Mouse (Mus musculus): ENCODE data around the gene Ndst2. TPM values are rescaled to one million over a fixed set of nuclear protein-coding genes. Genes with fewer than 3 reads are reported as not detected.

The Ndst2 gene
- polyA plus RNA-seq, 1 experiment, result not detected

GRCm38 (mm10) chr14:20682498-20682897, 51.9 kb downstream of the Ndst2 start:
- H3K27ac ChIP-seq (ENCODE audit: insufficient read depth, low read depth, low read length), result no peak overlapping the region
- TF ChIP-seq POLR2A (IDR thresholded peaks at IDR 0.05; ENCODE audit: insufficient read depth, low read depth, low read length) (no peak), CTCF (IDR thresholded peaks at IDR 0.05; ENCODE audit: insufficient read depth, low read depth, low read length) (no peak)
- H3K4me1 ChIP-seq (ENCODE audit: control insufficient read depth, insufficient read depth, low read length), result peaks cover 7% of the 10 kb centered on the region; the same call in 1 of the 2 replicates
- no peak overlapping the region for H3K4me3 ChIP-seq (ENCODE audit: insufficient read depth, low read depth, low read length)
- WGBS, result 68% methylated on average over 3 of the region's 3 CpGs

GRCm38 (mm10) chr14:20681742-20682141, 52.6 kb downstream of the Ndst2 start:
- 92% methylated on average over 2 of the region's 2 CpGs for WGBS
- no peak for TF ChIP-seq POLR2A (IDR thresholded peaks at IDR 0.05; ENCODE audit: insufficient read depth, low read depth, low read length)
- no peak for TF ChIP-seq CTCF (IDR thresholded peaks at IDR 0.05; ENCODE audit: insufficient read depth, low read depth, low read length)
- Histone ChIP-seq H3K27ac (ENCODE audit: insufficient read depth, low read depth, low read length) (no peak overlapping the region), H3K4me1 (ENCODE audit: control insufficient read depth, insufficient read depth, low read length) (peaks cover 7% of the 10 kb centered on the region; the same call in 1 of the 2 replicates), H3K4me3 (ENCODE audit: insufficient read depth, low read depth, low read length) (no peak overlapping the region)

DNA sequence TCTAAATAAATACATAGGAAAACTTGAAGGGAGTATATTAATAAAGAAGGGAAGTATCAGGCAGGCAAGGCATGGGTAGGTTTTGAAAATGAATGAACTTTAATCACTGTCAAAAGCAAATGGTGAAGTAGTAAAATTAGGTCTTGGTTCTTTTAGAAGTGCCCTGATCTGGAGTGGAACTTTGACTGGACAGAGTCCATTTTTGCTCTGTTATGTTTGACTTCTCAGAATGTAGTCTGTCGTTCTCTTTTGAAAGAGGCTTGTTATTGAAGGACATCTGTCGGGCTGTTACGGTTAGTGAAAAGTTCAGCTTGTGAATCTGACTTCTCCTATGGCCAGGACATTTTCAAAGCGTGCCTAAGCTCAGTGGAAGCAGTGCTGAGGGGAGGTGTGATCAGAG, 56.5 kb downstream of the Ndst2 start:
- no peak for TF ChIP-seq POLR2A (IDR thresholded peaks at IDR 0.05; ENCODE audit: insufficient read depth, low read depth, low read length)
- TF ChIP-seq CTCF (IDR thresholded peaks at IDR 0.05; ENCODE audit: insufficient read depth, low read depth, low read length), result no peak
- H3K4me3 ChIP-seq (ENCODE audit: insufficient read depth, low read depth, low read length), result no peak overlapping the region
- WGBS, result 92% methylated on average over 4 of the region's 4 CpGs
- H3K27ac ChIP-seq (ENCODE audit: insufficient read depth, low read depth, low read length), result no peak overlapping the region
- H3K4me1 ChIP-seq (ENCODE audit: control insufficient read depth, insufficient read depth, low read length), result no peaks in the 10 kb centered on the region

DNA sequence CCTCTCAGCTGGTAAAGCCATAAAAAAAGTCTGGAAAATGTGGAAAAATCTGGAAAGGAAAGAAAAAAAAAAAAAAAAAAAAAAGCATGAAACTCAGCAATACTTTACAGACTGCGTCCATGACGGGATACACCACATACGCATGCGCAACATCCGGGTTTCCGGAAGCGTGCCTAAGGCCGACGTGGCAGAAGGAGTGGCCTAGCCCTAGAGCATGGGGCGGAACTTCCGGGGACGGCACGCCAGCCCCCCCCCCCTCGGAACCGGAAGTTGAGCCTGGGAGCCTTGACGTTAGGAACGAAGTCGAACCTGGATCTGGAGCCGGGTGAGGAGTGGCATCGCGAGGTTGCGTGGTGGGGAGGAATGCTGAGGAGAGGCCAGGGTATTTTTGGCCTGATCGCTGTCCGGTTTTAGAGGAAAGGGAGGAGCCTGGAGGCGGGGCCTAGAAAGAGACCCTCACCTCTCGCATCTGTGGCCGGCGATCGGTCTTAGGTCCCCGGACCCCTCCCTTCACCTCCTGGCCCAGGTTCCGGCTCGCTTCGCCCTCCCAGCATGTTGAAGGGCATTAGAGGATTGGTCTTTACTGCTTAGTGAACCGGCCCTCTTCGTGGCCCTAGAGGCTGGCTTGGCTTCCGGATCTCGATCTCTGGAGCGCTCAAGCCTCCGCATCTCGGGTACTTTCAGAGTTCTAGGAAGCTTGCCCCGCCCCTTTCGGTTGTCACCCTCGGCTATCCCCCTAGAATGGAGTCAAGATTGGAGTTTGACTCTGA, 60.1 kb downstream of the Ndst2 start, which contains the start of gene Sec24c:
Gene Sec24c (plus strand): TSS at position 245 of the 770 bp plus-strand sequence.
- TF ChIP-seq CTCF (IDR thresholded peaks at IDR 0.05; ENCODE audit: insufficient read depth, low read depth, low read length), result no peak
- TF ChIP-seq POLR2A (IDR thresholded peaks at IDR 0.05; ENCODE audit: insufficient read depth, low read depth, low read length), result peak; percentile 72; the same call in 1 of the 2 replicates
- H3K27ac ChIP-seq (ENCODE audit: insufficient read depth, low read depth, low read length), result peak within 1 kb of the TSS; percentile 79
- under 1% methylated on average over 43 of the region's 43 CpGs for WGBS
- no peaks in the 10 kb centered on the region for H3K4me1 ChIP-seq (ENCODE audit: control insufficient read depth, insufficient read depth, low read length)
- peak within 1 kb of the TSS; percentile 84 for H3K4me3 ChIP-seq (ENCODE audit: insufficient read depth, low read depth, low read length)

- TF ChIP-seq POLR2A (IDR thresholded peaks at IDR 0.05; ENCODE audit: insufficient read depth, low read depth, low read length), result no peak
- TF ChIP-seq CTCF (IDR thresholded peaks at IDR 0.05; ENCODE audit: insufficient read depth, low read depth, low read length), result no peak
- peak overlapping the region; percentile 50 for H3K4me3 ChIP-seq (ENCODE audit: insufficient read depth, low read depth, low read length)
- H3K27ac ChIP-seq (ENCODE audit: insufficient read depth, low read depth, low read length), result peak overlapping the region; percentile 79; the same call in 1 of the 2 replicates
- 6% methylated on average over 13 of the region's 13 CpGs for WGBS
- H3K4me1 ChIP-seq (ENCODE audit: control insufficient read depth, insufficient read depth, low read length), result no peaks in the 10 kb centered on the region
Observed at GRCm38 (mm10) chr14:20673735-20674063, 60.7 kb downstream of the Ndst2 start.

Other genes starting within 250 kb of the Ndst2 start
- not detected in 2 replicates for gene Mss51, start 237.7 kb downstream of the Ndst2 start, polyA plus RNA-seq (2012; ENCODE audit: insufficient read depth, insufficient read length, low replicate concordance, missing spikeins)
- gene Ppp3cb, start 188.0 kb downstream of the Ndst2 start, polyA plus RNA-seq (2012; ENCODE audit: insufficient read depth, insufficient read length, low replicate concordance, missing spikeins), result 198 TPM in 1 of 2 replicates, not detected in the other
- gene Usp54, start 93.5 kb downstream of the Ndst2 start, polyA plus RNA-seq (2012; ENCODE audit: insufficient read depth, insufficient read length, low replicate concordance, missing spikeins), result 58.6 TPM in 1 of 2 replicates, not detected in the other
- not detected in 2 replicates for gene Myoz1, start 78.0 kb downstream of the Ndst2 start, polyA plus RNA-seq (2012; ENCODE audit: insufficient read depth, insufficient read length, low replicate concordance, missing spikeins)
- gene Synpo2l, start 66.2 kb downstream of the Ndst2 start, polyA plus RNA-seq (2012; ENCODE audit: insufficient read depth, insufficient read length, low replicate concordance, missing spikeins), result not detected in 2 replicates
- 190 and 558 TPM in 2 replicates for gene Sec24c, start 60.3 kb downstream of the Ndst2 start, polyA plus RNA-seq (2012; ENCODE audit: insufficient read depth, insufficient read length, low replicate concordance, missing spikeins)
- not detected in 2 replicates for gene Fut11, start 39.6 kb downstream of the Ndst2 start, polyA plus RNA-seq (2012; ENCODE audit: insufficient read depth, insufficient read length, low replicate concordance, missing spikeins)
- not detected in 2 replicates for gene Chchd1, start 31.6 kb downstream of the Ndst2 start, polyA plus RNA-seq (2012; ENCODE audit: insufficient read depth, insufficient read length, low replicate concordance, missing spikeins)
- gene Zswim8, start 27.0 kb downstream of the Ndst2 start, polyA plus RNA-seq (2012; ENCODE audit: insufficient read depth, insufficient read length, low replicate concordance, missing spikeins), result 307 TPM in 1 of 2 replicates, not detected in the other
- gene Camk2g, start 59.5 kb upstream of the Ndst2 start, polyA plus RNA-seq (2012; ENCODE audit: insufficient read depth, insufficient read length, low replicate concordance, missing spikeins), result 125 and 417 TPM in 2 replicates
- gene Plau, start 102.1 kb upstream of the Ndst2 start, polyA plus RNA-seq (2012; ENCODE audit: insufficient read depth, insufficient read length, low replicate concordance, missing spikeins), result not detected in 2 replicates
- gene Vcl, start 194.8 kb upstream of the Ndst2 start, polyA plus RNA-seq (2012; ENCODE audit: insufficient read depth, insufficient read length, low replicate concordance, missing spikeins), result not detected in 2 replicates